Mouse (Mus musculus) CD4-positive helper T cell, adult 2 months (primary cell): Measurements from ENCODE around the gene Wdr43.

Experiments
- DNase-seq: peaks from one replicate; pipeline ENCODE4 v3.0.0-alpha.2; 2012; ENCODE audit warnings: low read depth, missing footprints, low spot score

Wdr43 gene

DNA sequence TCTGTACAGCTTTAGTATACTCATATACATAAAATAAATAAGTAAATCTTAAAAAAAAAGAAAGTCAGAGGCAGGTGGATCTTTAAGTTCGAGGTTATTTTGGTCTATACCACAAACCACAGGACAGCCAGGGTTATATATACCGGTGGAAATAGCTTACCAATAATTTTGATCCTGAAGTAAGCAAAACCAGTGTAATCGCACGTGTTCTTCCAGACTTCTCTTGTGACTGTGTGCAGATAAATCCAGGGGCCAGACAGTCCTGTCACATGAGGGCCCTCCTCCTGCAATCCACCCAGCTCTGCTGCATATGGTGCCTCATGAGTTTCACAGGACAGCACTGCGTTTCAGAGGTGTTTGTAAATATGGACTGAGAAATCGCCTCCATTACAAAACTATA lies 47.8 kb downstream of the Wdr43 start:
- DNase-seq, result no peak

DNA sequence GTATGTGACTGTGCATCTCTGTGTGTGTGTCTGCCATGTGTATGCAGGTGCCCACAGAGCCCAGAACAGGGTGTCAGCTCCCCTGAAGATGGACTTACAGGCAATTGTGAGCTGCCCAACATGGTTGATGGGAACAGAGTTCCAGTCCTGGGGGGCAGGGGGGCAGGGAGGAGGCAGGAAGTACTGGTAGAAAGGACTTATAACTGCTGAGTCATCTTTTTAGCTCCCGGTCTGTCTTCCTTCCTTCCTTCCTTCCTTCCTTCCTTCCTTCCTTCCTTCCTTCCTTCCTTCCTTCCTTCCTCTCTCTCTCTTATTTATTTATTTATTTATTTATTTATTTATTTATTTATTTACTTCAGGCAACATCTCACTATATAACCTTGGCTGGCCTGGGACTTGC lies 48.5 kb downstream of the Wdr43 start:
- no peak for DNase-seq

DNA sequence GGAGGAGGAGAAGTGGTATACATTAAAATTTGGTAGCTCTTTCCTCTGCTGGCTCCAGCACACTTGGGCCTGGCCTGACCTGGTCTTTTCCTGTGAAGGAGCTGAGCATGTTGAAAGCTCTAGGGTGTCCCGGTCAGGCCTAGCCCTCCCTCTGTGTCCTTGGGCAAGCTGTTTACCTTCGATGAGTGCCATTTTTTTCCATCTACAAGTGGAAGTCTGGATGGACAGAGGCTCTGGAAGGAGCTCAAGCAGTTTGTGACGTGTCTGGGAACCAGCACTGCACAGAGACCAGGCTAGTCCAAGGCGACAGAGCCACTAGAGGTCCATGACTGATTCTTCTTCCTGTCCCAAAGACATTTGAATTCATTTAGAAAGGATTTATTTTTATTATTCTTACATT lies 49.5 kb downstream of the Wdr43 start:
- DNase-seq, result no peak

DNA sequence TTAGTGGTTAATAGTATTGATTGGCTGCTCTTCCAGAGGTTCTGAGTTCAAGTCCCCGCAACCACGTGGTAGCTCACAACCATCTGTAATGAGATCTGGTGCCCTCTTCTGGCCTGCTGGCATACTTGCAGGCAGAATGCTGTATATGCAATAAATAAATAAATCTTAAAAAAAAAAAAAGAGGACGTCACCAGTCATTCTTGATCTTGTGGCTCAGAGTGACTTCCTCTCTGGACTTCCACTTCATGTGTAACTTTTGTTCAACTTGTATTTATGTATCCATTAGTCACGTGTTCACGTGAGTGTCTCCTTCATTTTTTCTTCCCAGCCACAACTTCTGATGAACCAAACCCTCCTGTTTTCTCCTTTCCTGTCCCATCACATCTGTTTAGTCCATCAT lies 53.8 kb downstream of the Wdr43 start:
- DNase-seq, result no peak

DNA sequence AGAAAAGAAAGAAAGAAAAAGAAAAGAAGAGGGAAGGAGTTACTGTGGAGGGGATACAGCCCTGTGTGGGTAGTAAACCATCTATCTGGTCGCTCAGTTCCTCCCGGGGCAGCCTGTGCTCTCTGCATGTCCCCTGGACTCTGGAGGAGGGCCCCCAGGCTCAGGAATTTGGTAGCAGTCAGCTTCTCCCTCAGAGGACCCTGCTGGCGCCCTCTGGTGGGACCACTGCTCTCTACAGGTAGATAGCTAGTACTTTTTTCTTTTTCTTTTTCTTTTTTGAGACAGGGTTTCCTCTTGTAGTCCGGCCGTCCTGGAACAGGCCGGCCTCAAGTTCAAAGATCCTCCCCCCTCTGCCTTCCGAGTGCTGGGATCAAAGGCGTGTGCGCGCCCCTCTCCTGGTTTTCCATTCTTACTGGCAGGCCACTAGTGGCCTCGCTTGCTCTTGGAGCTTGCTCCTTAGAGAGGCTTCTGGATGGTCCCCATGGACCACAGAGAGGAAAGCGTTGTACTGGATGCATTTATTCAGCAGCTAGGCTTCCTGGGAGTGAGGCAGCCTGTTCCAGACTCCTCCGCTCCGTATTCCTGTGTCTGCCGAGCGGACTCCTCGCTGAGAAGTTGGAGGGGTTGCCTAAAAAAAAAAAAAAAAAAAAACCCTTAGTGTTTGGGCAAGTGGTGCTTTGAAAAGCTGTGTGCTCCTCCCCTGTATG lies 56.3 kb downstream of the Wdr43 start:
- DNase-seq, result peak; percentile 35

DNA sequence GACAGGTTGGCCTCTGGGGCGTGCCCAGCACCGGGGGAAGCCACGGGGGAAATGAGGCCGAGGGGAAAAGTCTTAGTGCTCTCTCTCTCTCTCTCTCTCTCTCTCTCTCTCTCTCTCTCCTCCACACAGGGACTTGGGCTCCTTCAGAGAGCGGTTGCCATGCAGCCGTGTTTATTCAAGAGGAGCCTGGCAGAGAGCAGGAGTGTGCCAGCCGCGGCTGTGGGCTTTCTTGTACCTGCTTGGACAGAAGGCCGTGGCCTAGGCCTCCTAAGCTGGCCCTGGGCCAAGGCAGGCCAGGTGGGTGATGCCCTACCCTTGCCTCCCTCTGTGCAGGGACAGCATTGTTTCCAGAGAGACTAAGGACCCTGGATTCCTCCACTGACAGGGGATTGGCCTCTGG lies 57.4 kb downstream of the Wdr43 start, which contains the start of gene Togaram2:
Gene Togaram2 (plus strand): TSS at position 170 of the 400 bp plus-strand sequence.
- no peak for DNase-seq

DNA sequence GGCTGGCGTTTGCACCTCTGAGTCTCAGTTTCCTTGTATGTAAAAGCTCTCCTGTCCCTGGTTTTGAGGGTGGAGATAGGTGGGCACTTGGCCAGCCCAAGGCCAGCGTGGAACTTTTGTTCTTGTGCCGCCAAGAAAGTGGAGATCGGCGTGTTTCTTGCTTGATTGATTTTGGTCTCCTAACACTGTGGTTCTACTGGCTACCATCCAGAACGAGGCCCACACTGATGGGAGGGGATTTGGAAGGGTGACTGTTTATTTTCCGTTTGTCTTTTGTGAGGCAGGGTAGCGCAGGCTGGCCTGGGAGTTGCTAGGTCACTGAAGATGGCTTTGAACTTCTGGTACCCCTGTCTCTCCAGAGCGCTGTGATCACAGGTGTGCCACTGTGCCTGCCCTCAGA lies 58.2 kb downstream of the Wdr43 start:
- DNase-seq, result no peak

DNA sequence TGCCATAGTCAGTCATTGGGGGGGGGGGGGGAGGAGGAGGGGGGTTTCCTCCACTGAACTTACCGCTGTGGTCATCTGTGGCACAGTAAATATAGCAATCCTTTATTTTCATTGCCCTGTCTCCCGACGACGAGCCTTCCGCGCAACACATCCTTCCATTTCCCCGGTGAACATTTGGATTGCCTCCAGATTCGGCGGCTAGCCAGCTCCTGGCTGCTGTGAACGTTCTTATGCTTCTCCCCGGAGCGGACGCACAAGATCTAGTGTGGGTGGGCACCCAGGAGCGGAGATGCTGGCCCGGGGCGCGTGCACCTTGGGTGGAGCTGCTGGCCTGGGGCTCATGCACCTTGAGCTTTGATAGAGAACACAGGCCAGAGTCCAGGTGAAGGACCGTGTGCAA lies 59.2 kb downstream of the Wdr43 start:
- no peak for DNase-seq

DNA sequence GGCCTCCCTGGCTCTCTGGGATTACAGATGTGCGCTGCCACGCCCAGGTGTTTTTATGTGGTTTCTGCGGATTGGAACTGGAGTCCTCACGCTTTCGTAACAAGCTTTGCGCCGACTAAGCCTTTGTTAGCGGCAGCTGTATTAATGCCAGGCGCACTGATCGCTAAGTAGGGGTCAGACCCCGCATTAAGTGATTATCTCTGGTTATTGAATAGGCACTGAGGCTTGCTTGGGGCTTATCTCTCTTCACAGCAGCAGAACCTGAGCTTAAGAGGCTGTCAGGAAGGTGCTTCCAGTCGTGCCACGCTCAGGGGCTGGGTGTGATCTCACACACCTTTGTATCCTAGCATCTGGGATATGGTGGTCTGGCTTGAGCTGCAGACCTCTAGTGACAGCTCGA lies 66.0 kb downstream of the Wdr43 start:
- DNase-seq, result peak; percentile 33

DNA sequence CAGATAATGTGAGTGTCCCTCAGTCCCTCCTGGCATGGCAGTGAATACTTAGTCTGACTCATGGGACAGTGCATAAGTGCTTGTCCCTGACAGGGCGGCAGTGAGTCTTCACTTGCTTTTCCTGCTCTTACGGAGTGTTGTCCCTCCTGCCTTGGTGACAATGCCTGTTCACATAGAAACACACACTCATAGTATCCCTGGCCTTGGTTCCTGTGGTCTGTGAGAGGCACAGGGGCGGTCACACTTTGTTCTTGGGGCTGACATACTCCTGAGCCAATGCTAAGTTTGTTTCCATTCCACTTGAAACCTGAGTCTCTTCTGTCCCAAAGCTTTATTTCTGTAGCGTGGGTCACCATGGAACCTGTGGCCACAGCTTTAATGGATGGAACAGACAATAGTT lies 66.7 kb downstream of the Wdr43 start:
- DNase-seq, result no peak

DNA sequence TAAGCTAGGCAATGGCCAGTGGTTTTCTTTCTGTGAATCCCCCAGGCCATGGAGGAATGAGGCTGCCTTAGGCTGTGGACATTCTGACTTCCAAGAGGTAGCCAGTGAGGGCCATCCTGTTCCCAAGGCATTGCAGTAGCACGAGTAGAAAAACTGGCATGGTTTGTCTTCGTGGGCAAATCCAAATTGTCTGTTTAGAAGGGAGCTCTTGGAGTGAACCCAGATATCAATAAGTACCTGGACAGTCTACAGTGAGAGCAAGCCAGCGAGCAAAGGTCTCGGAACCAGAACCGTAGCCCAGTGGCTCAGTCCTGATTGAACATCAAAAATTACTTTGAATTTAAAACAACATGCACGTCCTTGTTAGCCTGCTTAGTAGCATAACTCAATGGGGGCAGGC lies 67.6 kb downstream of the Wdr43 start:
- DNase-seq, result no peak

DNA sequence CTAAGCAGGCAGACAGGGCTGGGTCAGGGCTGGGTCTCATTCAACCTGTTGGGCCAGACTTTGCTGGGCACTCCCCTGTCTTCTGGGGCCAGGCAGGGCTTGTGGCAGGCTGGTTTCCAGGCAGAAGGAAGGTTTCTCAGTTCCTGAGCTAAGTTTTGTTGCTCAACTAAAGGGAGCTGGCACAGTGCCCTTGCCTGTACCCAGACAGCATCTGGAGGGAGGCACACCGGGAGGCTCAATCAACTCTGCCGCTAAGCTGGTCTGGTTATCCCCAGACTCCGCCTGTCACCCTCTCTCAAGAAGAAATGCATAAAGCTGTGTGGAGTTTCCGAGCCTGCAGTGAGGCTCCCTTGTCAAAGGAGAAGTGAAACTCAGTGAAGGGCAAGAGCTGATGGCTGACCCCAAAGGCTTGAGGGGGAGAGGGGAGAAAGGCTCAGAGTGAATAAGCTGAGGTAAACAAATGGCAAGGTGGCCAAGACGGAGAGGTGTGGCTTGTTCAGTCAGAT lies 68.5 kb downstream of the Wdr43 start:
- no peak for DNase-seq

DNA sequence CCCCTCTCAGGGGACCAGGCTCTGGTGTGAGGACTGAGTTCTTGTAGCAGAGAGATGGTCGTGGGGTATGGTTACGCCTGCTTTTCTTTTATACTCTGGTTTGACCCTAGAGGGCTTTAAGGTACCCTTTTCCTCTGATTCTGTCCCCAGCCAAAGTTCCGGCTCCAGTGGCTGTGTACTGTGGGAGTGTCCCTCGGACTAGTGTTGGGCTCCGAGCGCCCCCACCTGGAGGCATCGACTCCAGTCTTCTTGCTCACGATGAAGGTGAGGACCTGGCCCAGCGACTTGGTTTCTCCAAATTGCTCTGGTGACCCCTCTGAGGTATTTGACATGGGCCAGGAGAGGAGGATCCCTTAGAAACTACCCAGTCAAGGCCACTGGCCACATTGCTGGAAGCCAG lies 71.7 kb downstream of the Wdr43 start:
- DNase-seq, result no peak

DNA sequence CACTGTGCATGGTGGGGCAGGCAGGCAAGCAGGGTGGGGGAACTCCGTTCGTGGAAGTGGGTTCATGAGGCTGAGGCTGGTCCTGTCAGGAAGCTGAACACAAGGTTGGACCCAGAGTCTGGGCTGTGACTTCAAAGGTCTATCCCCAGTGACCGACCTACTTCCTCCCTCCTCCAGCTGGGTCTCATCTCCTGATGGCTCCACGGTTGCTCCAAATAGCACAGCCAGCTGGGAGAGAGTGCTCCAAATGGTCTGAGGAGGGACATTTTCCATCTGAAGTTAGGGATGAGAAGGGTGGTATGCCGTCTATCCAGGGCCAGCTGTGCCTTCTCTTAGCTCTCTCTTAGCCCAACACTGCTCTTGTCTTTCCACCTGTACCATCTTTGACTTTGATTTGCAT lies 74.2 kb downstream of the Wdr43 start:
- no peak for DNase-seq

DNA sequence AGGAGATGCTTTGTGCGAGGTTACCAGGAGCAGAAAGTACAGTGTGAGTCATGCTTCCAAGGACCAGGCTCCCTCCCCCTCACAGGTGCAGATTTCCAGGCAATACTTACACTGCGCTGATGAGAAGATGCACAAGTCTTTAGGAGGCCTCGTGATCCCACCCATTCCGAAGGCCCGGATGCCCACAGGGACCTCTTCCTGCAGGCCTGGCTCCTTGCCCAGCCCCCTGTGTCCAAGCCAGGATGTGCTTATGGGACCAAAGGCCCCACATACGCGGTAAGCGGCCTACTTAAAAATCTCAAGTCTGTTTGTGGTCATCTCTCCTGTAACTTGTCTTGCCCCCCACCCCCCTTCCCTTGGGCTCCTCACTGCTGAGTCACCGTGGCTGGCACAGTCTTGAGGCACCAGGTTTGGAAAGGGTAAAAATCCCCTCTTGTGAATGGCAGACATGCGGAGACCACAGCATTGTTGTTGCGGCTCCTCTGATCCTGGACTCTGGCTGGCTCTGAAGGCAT lies 75.7 kb downstream of the Wdr43 start:
- DNase-seq, result no peak

DNA sequence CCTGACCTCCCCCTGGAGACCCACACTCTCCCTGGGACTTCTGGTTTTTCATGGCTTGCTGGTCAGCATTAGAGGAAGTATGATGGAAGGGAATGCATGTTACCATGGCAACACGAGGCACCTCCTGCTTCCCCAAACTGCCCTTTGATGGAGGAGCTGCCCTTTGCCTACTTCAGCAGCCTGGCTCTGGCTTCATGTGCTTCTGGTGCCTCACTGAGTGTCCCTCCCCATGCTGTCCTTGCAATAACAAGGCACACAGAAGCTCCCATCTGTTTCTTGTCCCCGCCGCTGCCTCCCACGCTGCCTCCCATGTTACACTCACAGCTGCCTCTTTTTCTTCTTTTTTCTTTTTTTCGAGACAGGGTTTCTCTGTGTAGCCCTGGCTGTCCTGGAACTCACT lies 77.6 kb downstream of the Wdr43 start:
- no peak for DNase-seq

DNA sequence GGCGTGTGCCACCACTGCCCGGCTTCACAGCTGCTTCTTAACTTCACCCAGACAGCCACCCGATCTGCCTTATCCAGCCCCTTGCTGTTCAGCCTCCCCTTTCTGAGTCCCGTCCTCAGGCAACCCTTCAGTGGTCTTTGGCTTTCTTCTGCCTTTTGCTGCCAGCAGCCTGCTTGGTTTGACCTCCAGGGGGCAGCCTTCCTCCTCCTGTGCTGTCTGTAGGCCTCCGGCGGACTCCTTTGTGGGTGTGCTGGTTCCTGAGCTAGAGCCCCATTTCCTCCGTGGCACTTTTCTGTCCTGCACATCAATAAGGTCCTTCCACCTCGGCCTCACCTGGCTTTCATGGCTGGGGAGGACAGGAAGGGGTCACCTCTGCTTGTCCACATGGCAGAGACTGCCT lies 78.1 kb downstream of the Wdr43 start:
- no peak for DNase-seq

DNA sequence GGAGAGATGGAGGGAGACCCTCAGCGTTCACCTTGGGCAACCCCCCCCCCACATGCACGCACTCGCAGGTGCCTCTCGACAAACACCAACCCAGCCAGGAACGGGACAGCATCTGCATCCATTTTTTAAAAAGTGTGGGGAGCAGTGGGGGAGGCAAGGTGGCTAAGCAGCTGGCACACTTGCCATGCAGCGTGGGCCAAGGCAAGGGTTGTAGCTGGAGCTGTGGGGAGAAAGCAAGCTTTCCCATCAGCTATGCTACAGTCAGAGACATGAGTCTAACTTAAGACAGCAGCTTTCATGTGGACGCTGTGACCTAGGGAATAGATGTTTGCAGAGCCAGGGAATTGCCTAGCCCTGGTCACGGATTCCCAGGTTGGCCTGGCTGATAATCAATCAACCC lies 79.5 kb downstream of the Wdr43 start:
- DNase-seq, result no peak

DNA sequence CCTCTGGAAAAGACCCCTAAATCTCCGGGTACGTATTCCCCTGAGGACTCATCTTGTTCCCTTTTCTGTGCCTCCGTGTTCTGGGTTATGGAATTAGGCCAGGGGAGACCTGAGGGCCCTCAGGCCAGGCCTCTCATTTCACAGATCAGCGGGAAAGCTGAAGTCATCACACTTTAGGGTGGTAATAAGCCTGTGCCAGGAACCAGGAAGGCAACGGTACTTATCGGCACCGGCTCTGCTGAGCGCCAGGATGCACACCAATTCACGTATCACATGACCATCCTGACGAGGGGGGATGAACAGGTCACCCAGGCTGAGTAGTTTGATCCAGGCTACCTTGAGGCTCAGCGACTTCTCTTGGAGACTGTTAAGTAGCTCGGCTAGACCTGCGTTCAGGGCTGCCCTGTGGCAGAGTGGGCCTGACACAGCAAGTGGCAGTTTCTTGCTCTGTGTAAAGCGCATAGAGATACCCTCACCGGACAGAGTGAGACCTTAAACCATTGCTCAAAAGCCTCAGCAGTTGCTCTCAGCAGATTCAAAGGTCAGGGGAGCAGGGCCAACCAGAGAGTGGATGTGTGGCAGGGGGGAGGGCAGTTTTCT lies 80.1 kb downstream of the Wdr43 start:
- no peak for DNase-seq

DNA sequence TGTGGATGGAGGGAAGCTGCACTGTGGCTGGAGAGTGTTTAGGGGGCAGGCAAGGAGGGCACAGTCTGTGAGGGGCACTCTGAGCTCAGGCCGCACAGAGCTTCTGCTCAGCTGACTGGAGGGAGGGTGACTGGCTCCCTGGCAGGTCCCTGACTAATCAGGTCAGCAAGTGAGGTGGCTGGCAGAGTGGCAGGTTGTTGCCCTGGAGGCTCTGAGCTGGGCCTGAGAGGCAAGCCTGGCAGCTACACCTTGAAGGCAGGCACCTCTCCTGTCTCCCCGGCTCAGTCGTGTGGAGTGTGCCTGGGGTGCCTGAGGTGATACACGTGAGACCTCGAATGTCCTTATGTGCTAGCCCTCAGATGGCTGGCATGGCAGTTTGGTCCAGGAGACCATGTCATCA lies 80.7 kb downstream of the Wdr43 start:
- no peak for DNase-seq

DNA sequence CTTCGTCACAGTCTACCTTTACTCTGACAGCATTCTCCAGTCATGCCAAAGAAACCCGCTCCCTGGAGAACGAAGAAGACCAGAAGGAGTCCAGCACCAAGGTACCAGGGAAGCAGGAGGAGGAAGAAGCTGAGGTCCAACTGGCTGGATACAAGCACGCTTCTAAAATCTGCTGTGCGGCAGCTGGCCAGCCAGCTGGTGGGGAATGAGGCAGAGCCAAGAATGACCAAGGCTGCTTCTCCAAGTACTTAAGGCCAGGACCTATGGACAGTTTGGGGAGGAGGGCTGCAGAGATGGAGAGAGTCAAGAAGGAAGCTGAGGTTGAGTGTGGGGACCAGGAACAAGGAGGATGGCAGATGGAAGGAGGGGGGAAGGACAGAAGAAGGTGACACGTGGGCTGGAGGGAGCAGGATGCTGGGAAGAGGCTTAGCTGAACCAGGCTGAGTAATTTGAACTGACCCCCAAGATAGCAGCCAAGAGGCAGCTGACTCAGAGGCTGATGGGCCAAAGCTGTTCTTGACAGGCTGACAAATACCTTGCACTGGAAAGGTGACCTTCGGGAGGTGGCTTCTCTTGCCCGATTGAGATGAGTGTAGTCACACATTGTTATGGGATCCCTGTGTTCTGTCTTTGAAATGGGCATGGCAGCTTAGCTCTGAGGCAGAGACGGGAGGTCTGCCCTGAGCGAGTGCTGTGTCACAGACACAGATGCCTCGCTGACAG lies 82.4 kb downstream of the Wdr43 start:
- no peak for DNase-seq

DNA sequence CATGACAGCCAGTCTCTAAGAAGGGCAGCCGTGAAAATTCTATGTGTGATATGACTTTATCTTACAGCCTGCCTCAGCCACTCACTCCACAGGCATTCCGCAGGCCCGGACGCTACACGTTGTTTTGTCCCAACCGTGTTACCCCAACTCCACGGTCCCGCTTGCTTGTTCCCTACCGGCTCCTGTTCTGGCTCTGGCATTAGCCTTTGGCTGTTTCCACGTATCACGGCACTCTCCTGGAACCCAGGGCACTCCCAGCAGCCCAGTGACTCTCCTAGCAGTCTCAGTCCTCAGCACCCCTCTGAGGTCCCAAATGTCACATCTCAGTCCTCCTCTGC lies 82.9 kb downstream of the Wdr43 start:
- DNase-seq, result no peak

DNA sequence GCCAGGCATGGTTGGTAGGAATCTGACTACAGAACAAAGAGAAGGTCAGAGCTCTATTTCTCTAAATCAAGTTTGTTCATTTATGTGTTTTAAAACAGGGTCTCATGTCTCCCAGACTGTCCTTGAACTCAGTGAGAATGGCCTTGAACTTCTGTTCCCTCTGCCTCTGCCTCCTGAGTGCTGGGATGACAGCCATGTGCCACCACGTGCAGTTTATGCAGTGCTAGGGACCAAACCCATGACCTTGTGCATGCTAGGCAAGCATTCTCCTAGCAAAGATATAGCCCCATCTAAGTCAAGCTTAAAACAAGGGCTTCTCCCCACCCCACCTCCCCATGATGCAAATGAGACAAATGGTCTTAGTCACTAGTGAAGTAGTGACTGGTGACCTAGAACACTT lies 89.4 kb downstream of the Wdr43 start:
- no peak for DNase-seq
